11 mouse cellular contexts compared by ENCODE assay signal in genomic region chr11:63233172-63233966, GRCm38 (mm10).
DNase-seq lines count a peak whose midpoint lies in the region; ATAC-seq and TF ChIP-seq lines count a peak whose summit lies in the region.
"Had no signal": no experiment of that assay in that cellular context is flagged by ENCODE, and none has a peak within 500 bp of the region (broad histone marks: within the 10 kb centered on the region; RNA-seq: fewer than 3 reads in every experiment).

No protein-coding gene starts in this region.

- H3K9ac ChIP-seq in heart, postnatal 0 days (replicated peaks; ENCODE audit: low read depth, low read length): no peak overlapping the region
- H3K9ac ChIP-seq in ES-Bruce4 (ENCODE audit: low read depth, poor library complexity, severe bottlenecking): no peak overlapping the region
- H3K9ac ChIP-seq: kidney, embryonic 15.5 days had no signal

- no peak for DNase-seq in heart, postnatal 0 days (ENCODE audit: low spot score)
- no peak for DNase-seq in heart, postnatal 25 days (ENCODE audit: low spot score)
- no peak for DNase-seq in lung, adult 2 months
- DNase-seq in lung, adult 18-20 months: no peak
- DNase-seq in adrenal gland, postnatal 25 days: no peak
- DNase-seq in right cerebral cortex, adult 18-20 months: no peak
- DNase-seq: heart, adult 18-20 months had no signal

- no peaks in the 10 kb centered on the region for H3K9me3 ChIP-seq in heart, postnatal 0 days (replicated peaks; ENCODE audit: control insufficient read depth, low read length)
- no peaks in the 10 kb centered on the region for H3K9me3 ChIP-seq in ES-Bruce4 (replicated peaks; ENCODE audit: control insufficient read depth, insufficient read depth, low read length, poor library complexity, severe bottlenecking)
- H3K9me3 ChIP-seq: hindbrain, embryonic 10.5 days; kidney, embryonic 15.5 days had no signal

- no peak overlapping the region for H3K4me2 ChIP-seq in heart, postnatal 0 days (ENCODE audit: low read depth, low read length)
- H3K4me2 ChIP-seq: kidney, embryonic 15.5 days had no signal

- peak; percentile 40 for TF ChIP-seq CTCF in heart, postnatal 0 days (IDR thresholded peaks at IDR 0.05; ENCODE audit: low read depth)
- peak; percentile 38; the same call in 1 of the 2 replicates for TF ChIP-seq CTCF in lung, adult 2 months (IDR thresholded peaks at IDR 0.05; ENCODE audit: insufficient read depth, low read length)
- peak; percentile 62 for TF ChIP-seq CTCF in ES-Bruce4 (IDR thresholded peaks at IDR 0.05; ENCODE audit: low read depth, low read length)
- peak; percentile 32; the same call in 1 of the 2 replicates for TF ChIP-seq CTCF in cortical plate, adult 2 months (IDR thresholded peaks at IDR 0.05; ENCODE audit: extremely low read depth, insufficient read depth, low read length)

- TF ChIP-seq EP300 in heart, postnatal 0 days (IDR thresholded peaks at IDR 0.05; ENCODE audit: low read depth): no peak
- no peak for TF ChIP-seq EP300 in ES-Bruce4 (IDR thresholded peaks at IDR 0.05; ENCODE audit: insufficient read depth, low read depth, low read length)

- WGBS in heart, postnatal 0 days: 75% methylated on average over 13 of the region's 13 CpGs
- 82% methylated on average over 13 of the region's 13 CpGs for WGBS in lung, adult 2 months

- ATAC-seq in heart, postnatal 0 days (ENCODE audit: insufficient read depth, low read depth): no peak

- no peak for TF ChIP-seq POLR2A in lung, adult 2 months (IDR thresholded peaks at IDR 0.05; ENCODE audit: borderline replicate concordance, extremely low read depth, low read depth, low read length)
- no peak for TF ChIP-seq POLR2A in ES-Bruce4 (IDR thresholded peaks at IDR 0.05; ENCODE audit: insufficient read depth, low read length)
- TF ChIP-seq POLR2A in cortical plate, adult 2 months (IDR thresholded peaks at IDR 0.05; ENCODE audit: extremely low read depth, insufficient read depth, low read length): no peak

- no peak overlapping the region for H3K27ac ChIP-seq in heart, postnatal 0 days (ENCODE audit: low read depth)
- no peak overlapping the region for H3K27ac ChIP-seq in ES-Bruce4 (ENCODE audit: insufficient read depth, low read length)
- no peak overlapping the region for H3K27ac ChIP-seq in cortical plate, adult 2 months (ENCODE audit: insufficient read depth, low read length)
- H3K27ac ChIP-seq: hindbrain, embryonic 10.5 days; kidney, embryonic 15.5 days had no signal

- H3K4me1 ChIP-seq in heart, postnatal 0 days (ENCODE audit: control insufficient read depth, insufficient read depth): no peaks in the 10 kb centered on the region
- no peaks in the 10 kb centered on the region for H3K4me1 ChIP-seq in lung, adult 2 months (ENCODE audit: control insufficient read depth, insufficient read depth, low read length)
- peaks cover 3% of the 10 kb centered on the region for H3K4me1 ChIP-seq in ES-Bruce4 (ENCODE audit: control insufficient read depth, insufficient read depth, low read length)
- H3K4me1 ChIP-seq in cortical plate, adult 2 months (ENCODE audit: control insufficient read depth, insufficient read depth, low read length): no peaks in the 10 kb centered on the region
- H3K4me1 ChIP-seq: kidney, embryonic 15.5 days had no signal

- H3K27me3 ChIP-seq in heart, postnatal 0 days (ENCODE audit: control insufficient read depth, insufficient read depth, low read length): no peaks in the 10 kb centered on the region
- no peaks in the 10 kb centered on the region for H3K27me3 ChIP-seq in ES-Bruce4 (ENCODE audit: control insufficient read depth, insufficient read depth, low read length, poor library complexity, severe bottlenecking)
- H3K27me3 ChIP-seq: kidney, embryonic 15.5 days had no signal

- no peak overlapping the region for H3K4me3 ChIP-seq in heart, postnatal 0 days (ENCODE audit: low read depth, low read length)
- no peak overlapping the region for H3K4me3 ChIP-seq in lung, adult 2 months (replicated peaks; ENCODE audit: extremely low read depth, low read depth, low read length)
- no peak overlapping the region for H3K4me3 ChIP-seq in ES-Bruce4 (ENCODE audit: low read depth, low read length)
- H3K4me3 ChIP-seq in cortical plate, adult 2 months (ENCODE audit: insufficient read depth, low read length): no peak overlapping the region
- H3K4me3 ChIP-seq: hindbrain, embryonic 10.5 days; kidney, embryonic 15.5 days had no signal

- intact Hi-C loops in heart, postnatal 25 days (cut with DNase I): no loop called here

- H3K36me3 ChIP-seq in heart, postnatal 0 days (replicated peaks; ENCODE audit: control insufficient read depth, insufficient read depth, low read length): no peaks in the 10 kb centered on the region
- no peaks in the 10 kb centered on the region for H3K36me3 ChIP-seq in ES-Bruce4 (ENCODE audit: control insufficient read depth, insufficient read depth, low read length, poor library complexity, severe bottlenecking)
- H3K36me3 ChIP-seq: hindbrain, embryonic 10.5 days; kidney, embryonic 15.5 days had no signal
